Mouse (Mus musculus): ENCODE results near the gene Galk1. TPM values are rescaled to one million over a fixed set of nuclear protein-coding genes. Genes with fewer than 3 reads are reported as not detected.

Gene Galk1
- polyA plus RNA-seq, 1 experiment from 2014 or later = 187 TPM

- Histone ChIP-seq H3K9me3 (replicated peaks; ENCODE audit: control insufficient read depth, low read length) (no peaks in the 10 kb centered on the region), H3K4me1 (ENCODE audit: control insufficient read depth, insufficient read depth, low read length) (no peaks in the 10 kb centered on the region), H3K4me2 (ENCODE audit: low read depth, low read length) (no peak overlapping the region), H3K36me3 (ENCODE audit: control insufficient read depth, insufficient read depth, low read length) (peaks cover 52% of the 10 kb centered on the region), H3K27ac (ENCODE audit: low read length) (no peak overlapping the region), H3K9ac (ENCODE audit: low read length) (no peak overlapping the region), H3K4me3 (replicated peaks; ENCODE audit: low read length) (no peak overlapping the region), H3K27me3 (ENCODE audit: control insufficient read depth, insufficient read depth, low read length) (no peaks in the 10 kb centered on the region)
- no peak for ATAC-seq (ENCODE audit: insufficient read depth, low FRiP score)
- 91% methylated on average over 9 of the region's 9 CpGs for WGBS
These were observed 41.2 kb upstream of the Galk1 start for GRCm38 (mm10) chr11:116053510-116054229.

GRCm38 (mm10) chr11:116050196-116050595 lies 37.7 kb upstream of the Galk1 start:
- Histone ChIP-seq H3K4me1 (ENCODE audit: control insufficient read depth, insufficient read depth, low read length) (no peaks in the 10 kb centered on the region), H3K27ac (ENCODE audit: low read length) (no peak overlapping the region), H3K4me2 (ENCODE audit: low read depth, low read length) (no peak overlapping the region), H3K36me3 (ENCODE audit: control insufficient read depth, insufficient read depth, low read length) (peaks cover 54% of the 10 kb centered on the region), H3K9me3 (replicated peaks; ENCODE audit: control insufficient read depth, low read length) (no peaks in the 10 kb centered on the region), H3K27me3 (ENCODE audit: control insufficient read depth, insufficient read depth, low read length) (no peaks in the 10 kb centered on the region), H3K4me3 (replicated peaks; ENCODE audit: low read length) (no peak overlapping the region), H3K9ac (ENCODE audit: low read length) (no peak overlapping the region)
- ATAC-seq (ENCODE audit: insufficient read depth, low FRiP score) = no peak
- WGBS = 85% methylated on average over 4 of the region's 4 CpGs

GRCm38 (mm10) chr11:116049610-116050009 lies 37.1 kb upstream of the Galk1 start:
- no peak for ATAC-seq (ENCODE audit: insufficient read depth, low FRiP score)
- H3K9ac ChIP-seq (ENCODE audit: low read length) = no peak overlapping the region
- H3K36me3 ChIP-seq (ENCODE audit: control insufficient read depth, insufficient read depth, low read length) = peaks cover 54% of the 10 kb centered on the region
- H3K4me1 ChIP-seq (ENCODE audit: control insufficient read depth, insufficient read depth, low read length) = no peaks in the 10 kb centered on the region
- no peak overlapping the region for H3K4me3 ChIP-seq (replicated peaks; ENCODE audit: low read length)
- H3K4me2 ChIP-seq (ENCODE audit: low read depth, low read length) = no peak overlapping the region
- no peak overlapping the region for H3K27ac ChIP-seq (ENCODE audit: low read length)
- no peaks in the 10 kb centered on the region for H3K27me3 ChIP-seq (ENCODE audit: control insufficient read depth, insufficient read depth, low read length)
- 72% methylated on average over 2 of the region's 2 CpGs for WGBS
- no peaks in the 10 kb centered on the region for H3K9me3 ChIP-seq (replicated peaks; ENCODE audit: control insufficient read depth, low read length)

GRCm38 (mm10) chr11:116045173-116045572 lies 32.7 kb upstream of the Galk1 start:
- H3K9me3 ChIP-seq (replicated peaks; ENCODE audit: control insufficient read depth, low read length) = no peaks in the 10 kb centered on the region
- no peaks in the 10 kb centered on the region for H3K27me3 ChIP-seq (ENCODE audit: control insufficient read depth, insufficient read depth, low read length)
- no peaks in the 10 kb centered on the region for H3K4me1 ChIP-seq (ENCODE audit: control insufficient read depth, insufficient read depth, low read length)
- WGBS = 95% methylated on average over 6 of the region's 6 CpGs
- no peak overlapping the region for H3K4me2 ChIP-seq (ENCODE audit: low read depth, low read length)
- peaks cover 32% of the 10 kb centered on the region for H3K36me3 ChIP-seq (ENCODE audit: control insufficient read depth, insufficient read depth, low read length)
- ATAC-seq (ENCODE audit: insufficient read depth, low FRiP score) = no peak
- H3K9ac ChIP-seq (ENCODE audit: low read length) = no peak overlapping the region
- no peak overlapping the region for H3K4me3 ChIP-seq (replicated peaks; ENCODE audit: low read length)
- H3K27ac ChIP-seq (ENCODE audit: low read length) = no peak overlapping the region

- WGBS = 91% methylated on average over 1 of the region's 1 CpGs
These were observed 30.8 kb upstream of the Galk1 start for GRCm38 (mm10) chr11:116043286-116043685.

GRCm38 (mm10) chr11:116042372-116043138 lies 30.0 kb upstream of the Galk1 start:
- WGBS = 77% methylated on average over 5 of the region's 5 CpGs
- Histone ChIP-seq H3K4me1 (ENCODE audit: control insufficient read depth, insufficient read depth, low read length) (no peaks in the 10 kb centered on the region), H3K36me3 (ENCODE audit: control insufficient read depth, insufficient read depth, low read length) (peaks cover 16% of the 10 kb centered on the region), H3K4me2 (ENCODE audit: low read depth, low read length) (no peak overlapping the region), H3K27me3 (ENCODE audit: control insufficient read depth, insufficient read depth, low read length) (no peaks in the 10 kb centered on the region), H3K4me3 (replicated peaks; ENCODE audit: low read length) (no peak overlapping the region), H3K9ac (ENCODE audit: low read length) (no peak overlapping the region), H3K9me3 (replicated peaks; ENCODE audit: control insufficient read depth, low read length) (no peaks in the 10 kb centered on the region), H3K27ac (ENCODE audit: low read length) (no peak overlapping the region)
- ATAC-seq (ENCODE audit: insufficient read depth, low FRiP score) = no peak

More at GRCm38 (mm10) chr11:116043286-116043685, 30.8 kb upstream of the Galk1 start:
- H3K27me3 ChIP-seq (ENCODE audit: control insufficient read depth, insufficient read depth, low read length) = no peaks in the 10 kb centered on the region
- ATAC-seq (ENCODE audit: insufficient read depth, low FRiP score) = no peak
- H3K4me3 ChIP-seq (replicated peaks; ENCODE audit: low read length) = no peak overlapping the region
- no peak overlapping the region for H3K4me2 ChIP-seq (ENCODE audit: low read depth, low read length)
- no peaks in the 10 kb centered on the region for H3K9me3 ChIP-seq (replicated peaks; ENCODE audit: control insufficient read depth, low read length)
- no peaks in the 10 kb centered on the region for H3K4me1 ChIP-seq (ENCODE audit: control insufficient read depth, insufficient read depth, low read length)
- no peak overlapping the region for H3K27ac ChIP-seq (ENCODE audit: low read length)
- H3K36me3 ChIP-seq (ENCODE audit: control insufficient read depth, insufficient read depth, low read length) = peaks cover 18% of the 10 kb centered on the region
- no peak overlapping the region for H3K9ac ChIP-seq (ENCODE audit: low read length)

- WGBS = 95% methylated on average over 2 of the region's 2 CpGs
- H3K27ac ChIP-seq (ENCODE audit: low read length) = no peak overlapping the region
- H3K4me2 ChIP-seq (ENCODE audit: low read depth, low read length) = no peak overlapping the region
- no peaks in the 10 kb centered on the region for H3K27me3 ChIP-seq (ENCODE audit: control insufficient read depth, insufficient read depth, low read length)
- peaks cover 13% of the 10 kb centered on the region for H3K36me3 ChIP-seq (ENCODE audit: control insufficient read depth, insufficient read depth, low read length)
- no peaks in the 10 kb centered on the region for H3K4me1 ChIP-seq (ENCODE audit: control insufficient read depth, insufficient read depth, low read length)
- ATAC-seq (ENCODE audit: insufficient read depth, low FRiP score) = no peak
- no peak overlapping the region for H3K4me3 ChIP-seq (replicated peaks; ENCODE audit: low read length)
- no peak overlapping the region for H3K9ac ChIP-seq (ENCODE audit: low read length)
- no peaks in the 10 kb centered on the region for H3K9me3 ChIP-seq (replicated peaks; ENCODE audit: control insufficient read depth, low read length)
These were observed 29.3 kb upstream of the Galk1 start for GRCm38 (mm10) chr11:116041833-116042232.

- no peak overlapping the region for H3K4me2 ChIP-seq (ENCODE audit: low read depth, low read length)
- peaks cover 7% of the 10 kb centered on the region for H3K36me3 ChIP-seq (ENCODE audit: control insufficient read depth, insufficient read depth, low read length)
- no peaks in the 10 kb centered on the region for H3K9me3 ChIP-seq (replicated peaks; ENCODE audit: control insufficient read depth, low read length)
- H3K4me1 ChIP-seq (ENCODE audit: control insufficient read depth, insufficient read depth, low read length) = no peaks in the 10 kb centered on the region
- H3K27ac ChIP-seq (ENCODE audit: low read length) = no peak overlapping the region
- 84% methylated on average over 6 of the region's 6 CpGs for WGBS
- no peaks in the 10 kb centered on the region for H3K27me3 ChIP-seq (ENCODE audit: control insufficient read depth, insufficient read depth, low read length)
- no peak overlapping the region for H3K9ac ChIP-seq (ENCODE audit: low read length)
- no peak overlapping the region for H3K4me3 ChIP-seq (replicated peaks; ENCODE audit: low read length)
- no peak for ATAC-seq (ENCODE audit: insufficient read depth, low FRiP score)
These were observed 28.1 kb upstream of the Galk1 start for GRCm38 (mm10) chr11:116040593-116040992.

- H3K36me3 ChIP-seq (ENCODE audit: control insufficient read depth, insufficient read depth, low read length) = peaks cover 7% of the 10 kb centered on the region
- ATAC-seq (ENCODE audit: insufficient read depth, low FRiP score) = no peak
- no peak overlapping the region for H3K4me2 ChIP-seq (ENCODE audit: low read depth, low read length)
- H3K27me3 ChIP-seq (ENCODE audit: control insufficient read depth, insufficient read depth, low read length) = no peaks in the 10 kb centered on the region
- H3K27ac ChIP-seq (ENCODE audit: low read length) = no peak overlapping the region
- no peak overlapping the region for H3K9ac ChIP-seq (ENCODE audit: low read length)
- 94% methylated on average over 9 of the region's 9 CpGs for WGBS
- H3K4me1 ChIP-seq (ENCODE audit: control insufficient read depth, insufficient read depth, low read length) = no peaks in the 10 kb centered on the region
- H3K4me3 ChIP-seq (replicated peaks; ENCODE audit: low read length) = no peak overlapping the region
- H3K9me3 ChIP-seq (replicated peaks; ENCODE audit: control insufficient read depth, low read length) = no peaks in the 10 kb centered on the region
These were observed 25.3 kb upstream of the Galk1 start for GRCm38 (mm10) chr11:116037826-116038225.
